Mouse (Mus musculus): ENCODE measurements around the gene Rag2. TPM values are rescaled to one million over a fixed set of nuclear protein-coding genes. Genes with fewer than 3 reads are reported as not detected.

The Rag2 gene
- polyA plus RNA-seq, 1 experiment from 2014 or later: not detected

DNA sequence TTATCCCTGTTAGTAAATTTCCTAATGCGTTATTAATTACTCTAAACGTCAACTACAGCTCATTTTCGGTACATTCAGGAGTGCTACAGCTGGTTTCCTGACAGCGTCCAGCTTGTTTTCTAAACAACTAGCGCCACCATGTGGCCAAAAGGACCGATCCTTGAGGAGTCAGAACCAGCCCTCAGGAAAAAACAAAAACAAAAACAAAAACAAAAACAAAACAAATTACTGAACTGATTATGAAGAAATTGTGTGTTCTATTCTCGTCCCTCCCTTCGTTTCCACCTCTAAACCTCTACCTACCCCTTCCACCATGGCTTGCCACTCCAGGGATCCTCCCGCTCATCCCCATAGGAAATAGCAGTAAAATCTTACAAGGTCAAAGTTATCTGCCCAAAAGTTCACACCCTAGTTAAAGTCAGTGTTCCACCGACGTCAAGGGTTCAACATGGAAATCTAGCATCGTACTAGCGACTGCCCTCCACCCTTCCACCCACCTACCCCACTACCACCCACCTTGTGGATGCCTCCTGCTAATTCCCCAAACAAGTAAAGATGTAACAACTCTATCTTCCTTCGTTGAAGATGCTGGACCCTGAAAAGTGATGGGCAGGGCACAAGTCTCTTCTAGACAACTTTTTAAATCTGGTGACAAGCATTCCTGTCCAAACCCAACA is 28.5 kb downstream of the Rag2 start:
- Histone ChIP-seq H3K27ac (ENCODE audit: low read depth, low read length) (no peak overlapping the region), H3K36me3 (ENCODE audit: control insufficient read depth, insufficient read depth) (no peaks in the 10 kb centered on the region), H3K4me2 (replicated peaks; ENCODE audit: low read depth) (peak overlapping the region; percentile 50), H3K4me3 (ENCODE audit: low read depth, low read length) (no peak overlapping the region), H3K9me3 (ENCODE audit: control insufficient read depth) (no peaks in the 10 kb centered on the region), H3K4me1 (replicated peaks; ENCODE audit: control insufficient read depth, insufficient read depth, low read length) (no peaks in the 10 kb centered on the region), H3K27me3 (replicated peaks; ENCODE audit: control insufficient read depth, insufficient read depth, low read length) (no peaks in the 10 kb centered on the region), H3K9ac (ENCODE audit: low read depth, low read length) (no peak overlapping the region)
- ATAC-seq: 0 out of 2 replicates have a peak, but pooled peaks have one; percentile 31
- TF ChIP-seq CTCF (IDR thresholded peaks at IDR 0.05; ENCODE audit: low read depth): peak; percentile 81
- WGBS: 16% methylated on average over 14 of the region's 14 CpGs

DNA sequence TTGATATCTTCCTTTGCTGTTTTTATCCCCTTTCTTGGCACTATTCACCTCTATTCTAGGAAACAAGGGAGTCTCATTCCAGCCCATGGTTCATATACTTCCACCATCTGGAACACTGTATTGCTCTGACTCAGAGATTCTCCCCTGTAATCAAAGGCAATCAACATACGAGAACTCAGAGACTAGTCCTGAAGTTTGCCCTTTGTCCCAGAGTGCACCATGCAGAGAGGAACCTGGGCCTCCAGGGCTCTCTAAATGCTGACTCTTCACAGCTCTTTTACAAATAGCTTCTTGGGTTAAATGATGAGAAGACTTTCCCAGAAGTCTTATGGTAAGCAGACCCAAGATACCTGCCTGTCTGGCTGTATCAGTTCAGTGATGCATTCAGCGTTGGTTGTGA is 36.0 kb downstream of the Rag2 start:
- WGBS: 52% methylated on average over 2 of the region's 2 CpGs
- Histone ChIP-seq H3K27ac (ENCODE audit: low read depth, low read length) (peak overlapping the region; percentile 28), H3K4me1 (replicated peaks; ENCODE audit: control insufficient read depth, insufficient read depth, low read length) (no peaks in the 10 kb centered on the region; the same call in 1 of the 2 replicates), H3K9ac (ENCODE audit: low read depth, low read length) (no peak overlapping the region), H3K4me3 (ENCODE audit: low read depth, low read length) (no peak overlapping the region), H3K27me3 (replicated peaks; ENCODE audit: control insufficient read depth, insufficient read depth, low read length) (no peaks in the 10 kb centered on the region), H3K9me3 (ENCODE audit: control insufficient read depth) (no peaks in the 10 kb centered on the region), H3K4me2 (replicated peaks; ENCODE audit: low read depth) (no peak overlapping the region), H3K36me3 (ENCODE audit: control insufficient read depth, insufficient read depth) (no peaks in the 10 kb centered on the region)
- TF ChIP-seq CTCF (IDR thresholded peaks at IDR 0.05; ENCODE audit: low read depth): no peak
- peak; percentile 92 for ATAC-seq

DNA sequence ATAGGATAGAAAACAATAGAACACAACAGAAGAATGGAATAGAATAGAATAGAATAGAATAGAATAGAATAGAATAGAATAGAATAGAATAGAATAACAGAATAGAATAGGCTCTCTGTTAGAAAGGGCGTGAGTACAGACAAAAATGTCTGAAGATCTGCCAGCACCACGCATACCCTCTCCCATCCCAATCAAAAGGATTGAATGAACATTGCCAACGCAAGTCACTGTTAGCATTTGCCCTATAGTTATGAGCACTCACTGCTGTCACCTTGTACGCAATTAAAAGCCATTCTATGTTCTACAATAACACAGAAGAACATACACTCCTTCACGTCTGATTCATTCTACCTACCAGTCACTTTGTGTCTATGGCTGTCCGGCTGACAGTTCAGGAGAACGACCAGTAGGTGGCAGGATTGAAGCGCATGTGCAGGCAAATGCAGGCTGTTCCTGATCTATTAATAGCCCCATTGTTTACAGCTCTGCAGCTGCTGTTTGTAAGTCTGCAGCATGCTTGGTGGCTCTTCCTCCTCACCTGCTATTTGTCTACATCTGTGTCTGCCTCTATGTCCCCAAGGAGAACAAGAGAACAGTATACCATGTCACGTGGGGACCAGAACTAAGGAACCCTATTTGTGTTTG is 40.7 kb downstream of the Rag2 start:
- TF ChIP-seq CTCF (IDR thresholded peaks at IDR 0.05; ENCODE audit: low read depth): peak; percentile 97
- Histone ChIP-seq H3K27me3 (replicated peaks; ENCODE audit: control insufficient read depth, insufficient read depth, low read length) (no peaks in the 10 kb centered on the region), H3K27ac (ENCODE audit: low read depth, low read length) (no peak overlapping the region), H3K36me3 (ENCODE audit: control insufficient read depth, insufficient read depth) (no peaks in the 10 kb centered on the region), H3K9ac (ENCODE audit: low read depth, low read length) (no peak overlapping the region), H3K9me3 (ENCODE audit: control insufficient read depth) (no peaks in the 10 kb centered on the region), H3K4me1 (replicated peaks; ENCODE audit: control insufficient read depth, insufficient read depth, low read length) (no peaks in the 10 kb centered on the region; the same call in 1 of the 2 replicates), H3K4me2 (replicated peaks; ENCODE audit: low read depth) (no peak overlapping the region), H3K4me3 (ENCODE audit: low read depth, low read length) (no peak overlapping the region)
- 25% methylated on average over 9 of the region's 9 CpGs for WGBS
- no peak for ATAC-seq

DNA sequence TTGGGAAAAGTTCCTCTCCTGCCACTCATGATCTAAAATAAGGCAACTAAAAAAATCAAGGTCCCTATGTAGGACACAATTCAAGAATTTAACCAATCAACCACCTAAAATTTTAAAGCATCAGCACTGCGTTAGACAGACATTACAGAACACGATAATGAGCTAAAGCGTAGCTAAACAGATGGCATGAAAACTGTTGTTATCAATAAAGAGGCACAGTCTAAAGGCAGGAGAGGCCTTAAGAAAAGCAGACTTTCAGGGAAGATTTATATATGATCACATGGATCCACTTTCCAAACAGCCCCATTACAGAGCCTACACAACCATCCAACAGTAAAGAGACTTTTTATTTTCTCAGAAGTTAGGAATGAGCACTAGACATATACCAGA is 41.2 kb downstream of the Rag2 start:
- Histone ChIP-seq H3K36me3 (ENCODE audit: control insufficient read depth, insufficient read depth) (no peaks in the 10 kb centered on the region), H3K4me1 (replicated peaks; ENCODE audit: control insufficient read depth, insufficient read depth, low read length) (no peaks in the 10 kb centered on the region; the same call in 1 of the 2 replicates), H3K4me2 (replicated peaks; ENCODE audit: low read depth) (no peak overlapping the region), H3K9me3 (ENCODE audit: control insufficient read depth) (no peaks in the 10 kb centered on the region), H3K27ac (ENCODE audit: low read depth, low read length) (no peak overlapping the region), H3K27me3 (replicated peaks; ENCODE audit: control insufficient read depth, insufficient read depth, low read length) (no peaks in the 10 kb centered on the region), H3K9ac (ENCODE audit: low read depth, low read length) (no peak overlapping the region), H3K4me3 (ENCODE audit: low read depth, low read length) (no peak overlapping the region)
- no peak for ATAC-seq
- WGBS: 89% methylated on average over 3 of the region's 3 CpGs
- TF ChIP-seq CTCF (IDR thresholded peaks at IDR 0.05; ENCODE audit: low read depth): no peak

DNA sequence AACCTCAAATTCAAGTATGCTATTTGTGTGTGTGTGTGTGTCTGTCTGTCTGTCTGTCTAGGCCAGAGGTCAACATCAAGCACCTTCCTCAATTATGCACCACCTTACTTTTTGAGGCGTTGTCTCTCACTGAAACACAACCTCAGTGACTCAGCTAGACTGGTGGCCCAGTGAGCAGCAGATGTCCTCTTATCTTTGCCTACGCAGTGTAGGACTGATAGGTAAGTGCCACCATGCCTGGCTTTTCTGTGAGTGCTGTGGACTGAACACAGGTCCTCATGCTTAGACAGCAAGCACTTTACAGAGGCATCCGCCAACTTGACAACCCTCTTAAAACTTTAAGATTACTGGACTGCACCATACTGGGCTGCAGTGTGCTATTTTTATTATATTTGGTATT is 44.2 kb downstream of the Rag2 start:
- Histone ChIP-seq H3K4me3 (ENCODE audit: low read depth, low read length) (no peak overlapping the region), H3K36me3 (ENCODE audit: control insufficient read depth, insufficient read depth) (no peaks in the 10 kb centered on the region), H3K27ac (ENCODE audit: low read depth, low read length) (no peak overlapping the region), H3K4me1 (replicated peaks; ENCODE audit: control insufficient read depth, insufficient read depth, low read length) (no peaks in the 10 kb centered on the region), H3K27me3 (replicated peaks; ENCODE audit: control insufficient read depth, insufficient read depth, low read length) (no peaks in the 10 kb centered on the region), H3K9me3 (ENCODE audit: control insufficient read depth) (no peaks in the 10 kb centered on the region), H3K9ac (ENCODE audit: low read depth, low read length) (no peak overlapping the region), H3K4me2 (replicated peaks; ENCODE audit: low read depth) (no peak overlapping the region)
- 75% methylated on average over 3 of the region's 3 CpGs for WGBS
- ATAC-seq: no peak
- no peak for TF ChIP-seq CTCF (IDR thresholded peaks at IDR 0.05; ENCODE audit: low read depth)

DNA sequence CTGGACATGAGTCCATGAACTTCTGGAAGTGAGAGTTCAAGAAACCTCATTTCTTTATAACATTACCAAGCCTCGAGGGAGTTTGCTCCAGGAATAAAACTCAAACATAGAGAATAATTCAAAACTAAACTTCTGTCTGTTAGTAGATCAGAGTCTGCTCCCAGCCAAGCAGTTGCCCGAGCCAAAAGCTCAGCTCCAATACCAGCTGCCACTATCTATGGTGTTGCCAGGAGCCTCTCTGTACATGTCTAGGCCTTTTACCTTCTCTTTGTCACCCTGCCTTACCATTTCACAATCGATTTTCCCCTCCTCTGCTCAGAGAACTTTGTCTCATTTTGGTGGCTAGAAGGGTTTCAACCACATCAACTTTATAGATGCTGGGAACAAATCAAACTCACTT is 49.0 kb downstream of the Rag2 start:
- 64% methylated on average over 3 of the region's 3 CpGs for WGBS
- H3K4me3 ChIP-seq (ENCODE audit: low read depth, low read length): no peak overlapping the region
- no peak overlapping the region for H3K27ac ChIP-seq (ENCODE audit: low read depth, low read length)
- H3K4me2 ChIP-seq (replicated peaks; ENCODE audit: low read depth): no peak overlapping the region
- TF ChIP-seq CTCF (IDR thresholded peaks at IDR 0.05; ENCODE audit: low read depth): no peak
- H3K36me3 ChIP-seq (ENCODE audit: control insufficient read depth, insufficient read depth): no peaks in the 10 kb centered on the region
- ATAC-seq: no peak
- H3K4me1 ChIP-seq (replicated peaks; ENCODE audit: control insufficient read depth, insufficient read depth, low read length): no peaks in the 10 kb centered on the region
- H3K9ac ChIP-seq (ENCODE audit: low read depth, low read length): no peak overlapping the region
- no peaks in the 10 kb centered on the region for H3K27me3 ChIP-seq (replicated peaks; ENCODE audit: control insufficient read depth, insufficient read depth, low read length)
- H3K9me3 ChIP-seq (ENCODE audit: control insufficient read depth): no peaks in the 10 kb centered on the region

Data from intestine, postnatal 0 days (tissue).